Mouse (Mus musculus): ENCODE results near the gene Dcdc2c.

DNA sequence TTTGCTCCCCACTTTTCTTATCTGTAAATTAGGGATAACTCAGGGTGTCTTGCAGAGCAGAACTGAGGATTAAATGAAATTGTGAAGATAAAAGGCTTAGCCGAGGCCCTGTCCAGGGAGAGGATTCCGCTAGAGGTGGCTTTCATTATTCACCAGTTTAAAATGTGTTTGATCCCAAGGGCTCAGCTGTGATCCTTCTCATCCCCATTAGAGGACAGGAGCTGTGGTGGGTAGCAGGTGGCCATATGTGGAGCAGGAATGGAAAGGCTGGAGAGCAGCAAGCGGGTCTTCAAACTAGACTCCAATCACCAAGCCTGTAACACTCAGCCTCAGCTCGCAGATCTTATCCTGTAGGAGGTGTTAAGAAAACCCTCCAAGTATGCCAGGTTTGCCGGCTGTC, 122.3 kb downstream of the Dcdc2c start:
- TF ChIP-seq CTCF (IDR thresholded peaks at IDR 0.05; ENCODE audit: low read depth), result no peak
- no peak for TF ChIP-seq EP300 (IDR thresholded peaks at IDR 0.05; ENCODE audit: low read depth)
